Mouse (Mus musculus): ENCODE data around the gene Stac.
A peak's percentile ranks its signal among the peaks of the same experiment; 100 is the strongest.

Stac gene

GRCm38 (mm10) chr9:111578784-111579183, 111.4 kb downstream of the Stac start:
- DNase-seq, result no peak

GRCm38 (mm10) chr9:111577453-111577852, 112.7 kb downstream of the Stac start:
- DNase-seq, result no peak

GRCm38 (mm10) chr9:111575889-111576288, 114.3 kb downstream of the Stac start:
- DNase-seq, result no peak

GRCm38 (mm10) chr9:111573836-111574235, 116.3 kb downstream of the Stac start:
- DNase-seq, result peak; percentile 36

GRCm38 (mm10) chr9:111571619-111572018, 118.5 kb downstream of the Stac start:
- no peak for DNase-seq

GRCm38 (mm10) chr9:111564176-111564575, 126.0 kb downstream of the Stac start:
- DNase-seq, result no peak

GRCm38 (mm10) chr9:111563226-111563625, 126.9 kb downstream of the Stac start:
- DNase-seq, result no peak

- no peak for DNase-seq
Measured at GRCm38 (mm10) chr9:111562217-111562988, 127.7 kb downstream of the Stac start.

GRCm38 (mm10) chr9:111556699-111557098, 133.4 kb downstream of the Stac start:
- no peak for DNase-seq

- DNase-seq, result no peak
Measured at GRCm38 (mm10) chr9:111552865-111553264, 137.3 kb downstream of the Stac start.

- peak; percentile 7 for DNase-seq
Measured at GRCm38 (mm10) chr9:111551461-111552190, 138.5 kb downstream of the Stac start.

GRCm38 (mm10) chr9:111550963-111551321, 139.2 kb downstream of the Stac start:
- DNase-seq, result no peak

GRCm38 (mm10) chr9:111550281-111550962, 139.7 kb downstream of the Stac start:
- no peak for DNase-seq

GRCm38 (mm10) chr9:111542663-111543062, 147.5 kb downstream of the Stac start:
- no peak for DNase-seq

- no peak for DNase-seq
Measured at GRCm38 (mm10) chr9:111535445-111536064, 154.6 kb downstream of the Stac start.

GRCm38 (mm10) chr9:111534744-111535423, 155.3 kb downstream of the Stac start:
- DNase-seq, result no peak

- DNase-seq, result no peak
Measured at GRCm38 (mm10) chr9:111523871-111524270, 166.3 kb downstream of the Stac start.

- DNase-seq, result no peak
Measured at GRCm38 (mm10) chr9:111523111-111523510, 167.0 kb downstream of the Stac start.

GRCm38 (mm10) chr9:111522226-111522625, 167.9 kb downstream of the Stac start:
- DNase-seq, result no peak

GRCm38 (mm10) chr9:111515536-111515935, 174.6 kb downstream of the Stac start:
- DNase-seq, result no peak

GRCm38 (mm10) chr9:111514586-111515473, 175.3 kb downstream of the Stac start:
- DNase-seq, result no peak

All from cerebellum, adult 9-10 months (tissue).